Mouse (Mus musculus) right cerebral cortex, postnatal 4 days (tissue): ENCODE results near the gene Elovl5.

Experiments
- DNase-seq: peaks from one replicate; pipeline ENCODE4 v3.0.0-alpha.2; 2022

The Elovl5 gene

DNA sequence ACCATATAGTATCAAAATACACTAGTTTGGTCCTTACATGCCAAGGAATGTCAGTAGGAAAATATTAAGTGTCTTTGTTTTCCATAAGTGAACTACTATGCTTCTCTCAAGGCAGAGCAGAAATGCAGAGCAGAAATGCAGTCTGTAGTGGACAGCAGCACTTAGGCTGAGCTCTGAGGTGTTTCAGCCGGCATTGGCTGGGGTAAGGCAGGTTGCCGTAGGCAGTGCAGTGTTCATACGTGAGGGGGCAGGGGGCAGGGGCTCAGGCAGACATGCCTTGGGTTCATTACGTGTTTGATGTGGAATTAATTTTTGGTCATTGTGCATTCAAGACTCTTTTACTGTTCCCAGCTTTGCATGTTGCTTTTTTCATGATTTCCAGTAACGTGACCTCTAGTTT is 12.1 kb downstream of the Elovl5 start:
- no peak for DNase-seq

DNA sequence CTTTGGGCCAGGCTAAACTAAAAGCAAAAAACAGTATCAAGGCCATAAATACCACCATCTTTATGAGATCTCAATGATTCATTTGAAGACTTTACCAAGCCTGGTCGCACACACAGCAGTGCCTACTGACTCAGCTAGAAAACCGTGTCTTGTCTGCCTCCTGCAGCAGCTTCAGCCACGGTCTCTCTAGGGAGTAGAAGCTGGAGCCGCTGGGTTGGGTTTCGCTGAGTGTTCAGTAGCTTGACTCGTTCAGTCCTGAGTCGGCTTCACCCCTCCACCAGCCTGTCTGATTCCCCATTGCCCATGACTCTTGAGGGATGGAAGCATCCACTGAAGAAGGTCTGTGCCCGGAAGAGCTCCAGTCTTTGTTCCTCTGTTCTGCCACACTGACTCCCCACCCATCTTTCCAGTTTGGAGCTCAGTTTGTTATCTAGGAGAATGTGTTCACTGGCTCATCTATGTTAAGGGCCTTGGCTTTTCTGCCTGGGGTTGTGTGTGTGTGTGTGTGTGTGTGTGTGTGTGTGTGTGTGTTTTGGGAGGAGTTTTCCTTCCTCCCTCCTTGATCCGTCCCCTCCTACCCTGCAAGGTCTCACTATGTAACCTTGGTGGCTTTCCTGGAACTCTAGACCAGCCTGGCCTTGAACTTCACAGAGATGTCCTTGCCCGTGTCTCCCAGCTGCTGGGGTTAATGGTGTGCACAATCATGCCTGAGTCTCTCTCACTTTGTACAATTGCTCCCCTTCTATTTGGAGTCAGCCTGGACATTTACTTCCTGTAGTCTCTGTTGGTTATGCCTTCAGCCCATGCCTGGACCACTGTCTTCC is 13.1 kb downstream of the Elovl5 start:
- no peak for DNase-seq

DNA sequence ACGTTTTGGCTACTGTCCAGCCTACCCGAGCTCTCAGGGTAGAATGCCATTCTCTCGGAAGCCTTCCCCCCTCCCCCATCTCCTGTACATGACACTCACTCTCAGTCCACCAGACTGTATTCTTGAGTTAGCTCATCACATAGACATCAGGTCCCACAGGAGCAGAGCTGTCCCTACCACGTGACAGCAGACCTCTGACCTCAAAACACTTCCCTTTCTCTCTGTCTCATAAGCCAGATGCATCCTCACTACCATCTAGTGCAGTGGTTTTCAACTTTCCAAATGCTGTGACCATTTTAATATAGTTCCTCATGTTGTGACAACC is 13.7 kb downstream of the Elovl5 start:
- DNase-seq: no peak

DNA sequence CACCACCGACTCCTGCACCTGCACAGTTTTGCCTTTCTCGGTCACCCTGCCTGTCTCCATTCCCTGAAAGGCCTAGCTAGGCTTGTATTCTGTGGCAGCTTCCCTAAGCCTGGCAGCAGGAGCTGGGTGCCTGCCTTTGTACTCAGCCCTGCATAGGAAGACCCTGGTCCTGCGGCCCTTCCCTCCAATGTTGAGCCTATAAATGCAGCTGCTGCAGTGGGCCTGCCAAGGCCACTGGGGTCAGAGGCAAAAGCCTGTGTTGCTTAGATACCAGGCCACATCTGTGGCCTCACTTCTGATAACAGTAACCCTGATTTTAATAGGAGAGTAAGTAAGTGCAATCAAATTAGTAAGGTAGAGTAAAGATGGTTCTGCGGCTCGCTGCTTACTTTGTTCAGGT is 14.6 kb downstream of the Elovl5 start:
- no peak for DNase-seq

DNA sequence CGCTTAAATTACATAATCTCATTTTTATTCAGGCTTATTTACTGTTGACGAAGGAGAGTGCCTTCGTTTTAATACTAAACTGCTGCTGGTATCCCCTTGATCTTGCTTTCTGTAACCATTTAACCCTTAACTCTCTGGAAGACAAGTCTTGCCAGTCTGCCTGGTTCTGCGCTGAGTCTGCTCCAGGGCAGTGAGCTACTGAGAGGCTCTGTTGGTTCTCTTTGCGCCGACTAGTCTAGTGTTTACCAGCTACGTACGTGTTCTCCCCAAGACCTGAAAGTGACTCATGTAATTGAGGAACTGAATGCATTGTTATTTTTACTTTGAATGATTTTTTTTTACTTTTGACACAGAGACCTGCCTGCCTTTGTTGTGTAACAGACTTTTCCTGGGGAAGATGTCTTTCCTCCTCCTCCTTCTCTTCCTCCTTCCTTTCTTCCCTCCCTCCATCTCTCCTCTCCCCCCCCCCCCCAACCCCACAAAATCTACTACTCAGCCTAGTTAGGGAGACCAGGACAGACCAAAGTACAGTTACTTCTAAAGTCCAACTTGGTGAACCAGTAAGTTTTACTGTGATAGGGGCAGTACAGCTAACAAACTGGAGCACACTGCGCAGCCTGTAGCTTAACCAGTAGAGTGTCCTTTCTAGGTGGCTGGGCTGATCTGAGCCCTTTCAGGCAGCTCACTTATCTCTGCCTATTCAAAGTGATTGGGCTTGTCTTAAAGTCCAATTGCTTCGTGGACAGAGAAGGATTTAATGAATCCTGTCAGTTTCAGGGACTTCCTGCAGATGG is 18.9 kb downstream of the Elovl5 start:
- no peak for DNase-seq

DNA sequence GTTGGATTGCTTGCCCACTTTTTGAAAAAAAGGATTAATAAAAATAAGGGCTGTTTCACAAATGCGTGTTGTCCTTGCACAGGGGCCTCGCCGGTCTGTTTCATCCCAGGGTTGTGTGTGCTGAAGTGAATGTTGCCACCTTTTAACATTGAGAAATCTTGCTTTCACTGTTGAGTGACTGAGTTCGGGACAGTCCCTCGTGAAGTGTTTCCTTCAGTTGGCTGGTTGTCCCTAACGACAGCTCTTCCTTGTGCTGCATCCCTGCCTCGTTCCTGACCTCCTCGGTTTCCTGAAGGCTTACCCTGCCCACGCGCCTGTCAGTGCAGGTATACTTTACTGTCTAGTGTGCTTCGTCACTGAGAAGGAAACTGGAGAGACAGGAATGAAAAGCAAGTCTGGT is 20.7 kb downstream of the Elovl5 start:
- DNase-seq: no peak

DNA sequence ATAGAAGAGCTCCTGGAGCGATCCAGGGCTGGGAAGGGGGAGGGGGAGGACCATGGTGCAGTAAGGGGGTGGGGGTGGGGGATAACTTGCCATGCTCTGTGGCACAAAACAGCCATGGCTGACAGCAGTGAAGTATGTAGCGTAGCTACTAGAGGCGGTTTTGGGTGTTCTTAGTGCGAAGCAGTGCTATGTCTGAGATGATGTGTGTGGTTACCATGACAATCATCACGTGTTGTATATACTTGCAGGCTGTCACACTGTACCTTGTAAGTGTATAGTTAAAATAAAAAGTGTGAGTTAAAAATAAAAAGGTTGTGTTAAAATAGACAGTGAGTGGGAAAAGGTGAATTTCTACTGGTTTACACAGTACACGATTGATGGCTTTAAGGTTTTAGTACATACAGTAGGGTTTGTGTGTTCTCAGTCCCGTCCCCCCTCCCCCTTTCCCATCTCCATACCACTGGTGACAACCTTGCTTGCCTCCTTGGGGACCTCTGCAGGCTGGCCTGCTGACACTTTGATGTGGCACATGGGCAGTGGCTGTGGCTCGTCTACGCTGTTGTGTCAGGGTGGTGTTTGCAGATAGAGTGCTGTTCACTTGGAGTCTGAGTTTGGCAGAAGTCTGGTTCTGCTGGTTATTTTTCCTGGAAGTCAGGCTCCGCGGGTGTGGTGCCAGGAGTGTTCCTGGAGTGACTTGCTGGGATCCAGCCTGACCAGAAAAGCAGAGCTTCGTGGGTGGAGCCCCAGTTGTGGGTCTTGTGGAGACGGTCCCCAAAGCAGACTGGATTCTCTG is 21.8 kb downstream of the Elovl5 start:
- DNase-seq: peak; percentile 27

DNA sequence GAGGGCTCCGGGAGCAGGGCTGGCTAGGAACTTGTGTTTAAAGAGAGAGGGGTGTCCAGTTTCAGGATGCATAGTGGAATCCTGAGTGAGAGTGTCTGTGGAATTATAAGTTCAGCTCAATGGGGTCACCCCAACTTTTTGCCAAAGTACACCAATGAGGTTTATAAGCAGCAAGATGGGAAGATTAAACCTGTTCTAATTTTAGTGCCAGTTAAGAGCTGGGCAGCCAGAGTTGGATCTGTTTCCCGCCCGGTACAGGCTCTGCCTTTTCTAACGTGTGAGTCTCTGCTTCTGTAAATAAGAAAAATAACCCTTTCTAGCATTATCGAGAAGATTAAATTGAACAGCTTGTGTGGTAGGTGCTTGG is 22.4 kb downstream of the Elovl5 start:
- no peak for DNase-seq

DNA sequence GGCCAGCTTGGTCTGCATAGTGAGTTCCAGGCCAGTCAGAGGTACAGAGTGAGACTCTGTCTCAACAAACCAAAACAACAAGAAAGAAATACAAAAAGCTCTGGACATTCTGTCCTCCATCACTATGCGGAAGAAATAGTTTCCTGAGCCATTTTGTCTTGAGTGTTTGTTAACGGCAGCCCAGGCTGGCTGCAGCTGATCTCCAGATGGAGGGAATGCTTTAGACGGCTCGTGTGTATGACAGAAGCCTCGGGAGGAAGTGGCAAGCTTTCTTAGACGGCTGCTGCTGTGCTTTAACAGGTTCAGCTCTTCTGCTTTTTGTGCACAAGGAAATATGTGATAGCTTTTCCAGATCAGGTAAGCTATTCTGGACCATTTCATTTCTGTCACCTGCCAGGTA is 23.9 kb downstream of the Elovl5 start:
- no peak for DNase-seq

DNA sequence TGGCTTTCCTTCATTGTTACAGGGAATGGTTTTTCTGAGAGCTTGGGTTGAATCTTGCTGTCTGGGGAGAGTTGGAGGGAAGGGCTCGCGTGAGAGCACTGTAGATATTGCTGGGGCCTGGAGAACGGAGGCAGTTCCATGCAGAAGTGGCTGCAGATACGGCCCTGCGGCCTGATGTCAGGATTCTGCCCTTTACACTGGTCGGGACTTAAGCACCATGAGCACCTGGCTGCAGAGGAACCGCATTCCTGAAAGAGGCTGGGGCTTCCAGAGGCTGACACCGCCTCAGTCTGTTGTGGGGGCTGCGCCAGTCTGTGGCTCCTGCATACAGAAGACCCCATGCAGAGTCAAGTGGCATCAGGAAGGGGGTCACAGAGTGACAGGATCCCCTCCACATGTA is 24.7 kb downstream of the Elovl5 start:
- no peak for DNase-seq

DNA sequence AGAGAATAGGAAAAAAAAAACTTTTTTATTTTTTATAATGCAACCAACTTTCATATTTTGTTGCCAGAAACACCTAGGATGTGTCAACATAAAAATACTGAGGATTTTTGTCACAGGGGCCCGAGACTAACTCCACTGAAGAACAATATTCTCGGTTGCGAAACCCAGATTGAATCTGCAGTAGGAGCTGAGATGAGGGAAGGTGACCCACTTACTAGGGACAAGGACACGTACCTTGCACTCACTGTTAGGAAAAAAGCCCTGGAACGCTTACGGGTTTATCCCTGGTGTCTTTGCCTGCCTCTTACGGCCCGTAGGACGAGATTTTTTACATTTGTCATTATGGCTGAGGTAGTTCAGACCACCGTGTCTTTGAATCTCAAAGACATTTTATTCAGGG is 25.2 kb downstream of the Elovl5 start:
- DNase-seq: no peak

DNA sequence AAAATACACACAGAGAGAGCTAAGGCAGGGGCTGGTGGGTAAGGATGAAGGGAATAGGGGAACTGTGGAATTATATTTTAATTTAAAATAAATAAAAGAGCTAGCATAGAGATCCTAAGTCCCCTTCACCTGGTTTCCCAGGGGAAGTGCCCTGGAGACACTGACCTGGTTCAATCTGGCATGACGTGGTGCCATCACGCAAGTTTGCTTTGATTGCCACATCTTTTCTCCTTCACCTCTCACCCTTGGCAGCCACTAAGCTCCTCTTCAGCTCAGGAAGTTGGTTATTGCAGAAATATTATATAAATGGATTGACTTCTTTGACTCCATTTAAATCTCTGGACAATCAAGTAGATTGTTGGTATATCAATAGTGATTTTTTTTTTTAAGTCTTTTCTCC is 26.2 kb downstream of the Elovl5 start:
- DNase-seq: no peak

DNA sequence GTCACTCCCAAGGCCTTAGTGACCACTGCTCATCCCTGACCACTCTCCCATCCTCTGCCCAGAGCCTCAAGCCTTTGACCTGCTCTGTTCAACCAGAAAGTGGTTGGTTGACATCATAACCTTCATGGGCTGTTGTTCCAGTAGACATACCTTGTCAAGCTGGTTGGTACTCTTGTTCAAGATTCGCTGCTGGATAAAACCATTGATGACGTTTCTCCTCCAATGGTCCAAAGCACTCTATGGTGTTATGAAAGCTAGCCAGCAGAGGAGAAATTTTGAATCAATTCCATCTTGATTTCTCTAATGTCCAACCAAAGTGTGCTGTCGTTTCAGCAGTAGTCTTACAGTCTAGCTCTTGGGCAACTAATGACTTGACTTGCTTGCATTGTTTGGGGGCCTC is 27.0 kb downstream of the Elovl5 start:
- no peak for DNase-seq

DNA sequence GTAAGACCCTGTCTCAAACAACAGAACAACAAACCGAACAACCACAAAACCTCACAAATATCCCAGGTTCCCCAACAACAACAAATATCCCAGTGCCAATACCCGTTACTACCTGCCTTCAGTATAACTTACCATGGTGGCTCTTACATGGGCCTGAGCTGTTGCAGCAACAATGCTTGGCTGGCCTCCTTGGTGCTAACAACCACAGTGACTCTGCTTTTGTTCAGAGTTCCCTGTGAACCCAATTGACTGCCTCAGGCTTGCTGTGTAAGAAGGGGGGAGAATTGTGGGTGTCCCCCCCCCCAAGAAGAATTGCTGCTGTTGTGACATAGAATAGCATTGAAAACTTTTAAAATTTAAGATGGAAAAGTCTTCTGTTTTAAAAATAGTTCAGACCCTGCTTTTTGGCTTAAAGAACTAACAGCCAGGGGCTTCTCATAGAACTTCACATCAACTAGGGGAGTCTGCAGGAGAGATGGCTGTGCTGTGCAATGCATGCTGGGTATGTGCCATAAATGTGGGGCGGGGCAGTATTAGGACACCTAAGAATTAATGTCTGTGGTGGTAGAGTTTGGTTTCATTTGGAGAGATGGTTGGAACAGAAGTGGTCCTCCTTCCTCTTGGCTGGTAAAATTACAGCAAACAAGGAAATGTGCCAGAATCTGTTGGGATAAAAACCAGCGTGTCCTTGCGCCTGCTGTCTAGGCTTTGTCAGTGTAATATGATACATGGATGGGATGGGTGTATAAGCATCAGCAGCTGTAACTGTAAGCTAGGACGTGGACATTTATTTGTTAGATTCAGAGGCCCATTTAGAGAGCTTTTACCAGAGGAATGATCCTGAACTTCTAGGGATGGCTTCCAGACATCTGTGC is 28.9 kb downstream of the Elovl5 start:
- no peak for DNase-seq

DNA sequence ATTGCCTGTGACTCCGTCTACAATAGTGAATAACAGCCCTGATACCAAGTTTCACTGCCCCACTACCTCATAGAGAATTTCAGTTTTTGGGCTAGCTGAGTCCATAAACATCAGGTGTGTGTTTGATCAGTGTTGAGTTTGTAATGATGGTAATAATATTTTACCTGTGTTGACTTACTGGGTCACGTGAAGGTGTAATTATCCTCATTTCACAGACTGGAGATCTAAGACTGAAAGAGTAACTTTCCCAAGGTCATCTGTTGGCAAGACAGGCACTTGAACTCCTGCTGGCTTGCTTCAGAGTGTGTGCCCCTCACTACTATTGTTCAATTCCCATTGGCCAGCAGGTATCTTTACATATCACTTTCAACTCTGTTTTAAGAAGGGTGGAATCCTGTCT is 31.1 kb downstream of the Elovl5 start:
- no peak for DNase-seq

DNA sequence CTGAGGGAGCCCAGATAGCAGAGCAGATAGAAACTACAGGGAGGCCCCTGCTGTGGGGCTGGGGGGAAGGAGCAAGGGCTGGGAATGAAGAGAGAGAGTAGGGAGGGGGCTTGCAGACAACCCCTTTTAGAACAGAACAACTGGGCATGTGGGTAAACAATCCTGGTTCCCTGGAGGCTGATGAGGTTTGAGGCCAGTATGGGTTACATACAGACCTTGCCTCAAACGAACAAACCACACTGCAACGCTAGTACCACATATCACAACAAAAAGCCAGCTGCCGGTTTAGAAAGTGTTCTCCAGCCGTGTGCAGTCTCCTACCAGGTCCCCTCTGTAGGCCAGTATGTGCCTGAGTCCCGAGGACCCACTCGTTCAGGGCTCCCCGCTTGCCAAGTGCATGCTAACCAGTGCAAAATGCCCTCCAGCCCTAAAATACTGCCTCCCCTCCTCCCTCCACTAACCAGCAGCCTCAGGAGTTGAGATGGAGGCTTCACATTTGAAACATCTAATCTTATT is 32.6 kb downstream of the Elovl5 start:
- DNase-seq: no peak

DNA sequence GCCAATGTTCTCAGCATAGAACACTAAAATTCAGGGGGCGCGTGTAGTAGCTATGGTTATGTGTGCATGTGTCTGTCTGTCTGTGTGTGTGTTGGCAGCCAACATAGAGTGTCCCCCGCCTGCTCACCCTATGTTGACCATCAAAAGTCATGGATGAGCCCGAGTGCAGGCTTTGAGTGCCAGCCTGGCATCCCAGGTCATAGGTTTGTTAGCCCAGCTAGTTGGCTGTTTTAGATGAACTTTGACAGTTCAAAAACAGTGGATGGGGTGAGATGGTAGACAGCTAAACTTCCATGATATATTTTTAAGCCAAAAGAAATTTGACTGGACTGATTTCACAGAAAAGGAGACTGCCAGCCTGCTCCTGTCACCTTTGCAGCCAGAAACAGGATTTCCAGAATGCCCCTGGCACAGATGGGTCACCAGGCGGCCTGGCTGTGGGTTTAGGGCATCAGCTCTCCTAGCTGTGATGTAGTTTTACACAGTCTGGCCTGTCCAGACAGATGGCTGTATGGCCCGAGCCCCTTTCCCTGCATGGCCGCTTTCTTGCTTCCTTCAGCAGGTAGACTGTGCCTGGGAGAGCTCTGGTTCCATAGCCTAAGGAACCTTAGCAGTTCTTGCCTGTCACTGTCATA is 33.8 kb downstream of the Elovl5 start:
- no peak for DNase-seq

DNA sequence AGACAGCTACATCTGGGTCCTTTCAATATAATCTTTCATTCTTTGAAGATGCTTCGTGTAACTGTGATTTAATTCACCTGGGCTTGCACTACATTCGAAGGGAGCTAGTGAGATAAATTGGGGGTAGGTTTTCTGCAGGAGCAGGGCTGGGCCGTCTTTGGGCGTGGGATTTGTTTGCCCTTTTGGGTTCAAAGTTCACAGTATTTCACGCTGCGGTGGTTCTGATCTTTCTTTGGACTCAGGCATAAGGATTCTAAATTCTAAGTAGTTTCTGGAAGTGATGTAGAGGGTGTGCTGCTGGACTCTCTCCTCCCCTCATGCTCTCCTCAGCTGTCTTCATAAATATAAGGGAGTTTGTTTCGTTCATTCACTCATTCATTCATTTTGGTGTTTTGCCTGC is 34.8 kb downstream of the Elovl5 start:
- DNase-seq: no peak

DNA sequence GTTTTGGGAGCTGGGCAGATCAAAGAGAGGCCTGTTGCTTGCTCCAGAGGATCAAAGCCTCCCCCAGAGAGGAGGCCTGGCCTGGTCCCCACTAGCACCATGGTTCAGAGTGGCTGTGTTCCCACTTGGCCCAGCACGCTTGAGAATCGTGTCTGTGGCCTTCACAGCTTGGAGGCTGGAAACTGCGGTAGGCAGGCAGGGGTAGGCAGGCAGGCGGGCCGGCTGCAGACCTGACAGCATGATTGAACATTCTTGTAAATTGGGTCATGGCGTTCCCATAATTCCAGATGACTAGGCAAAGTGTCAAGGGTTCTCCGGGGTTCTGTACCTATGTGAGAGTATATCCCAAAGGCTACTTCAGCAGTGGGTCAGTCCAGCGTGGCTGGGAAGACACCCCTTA is 35.9 kb downstream of the Elovl5 start:
- DNase-seq: no peak

DNA sequence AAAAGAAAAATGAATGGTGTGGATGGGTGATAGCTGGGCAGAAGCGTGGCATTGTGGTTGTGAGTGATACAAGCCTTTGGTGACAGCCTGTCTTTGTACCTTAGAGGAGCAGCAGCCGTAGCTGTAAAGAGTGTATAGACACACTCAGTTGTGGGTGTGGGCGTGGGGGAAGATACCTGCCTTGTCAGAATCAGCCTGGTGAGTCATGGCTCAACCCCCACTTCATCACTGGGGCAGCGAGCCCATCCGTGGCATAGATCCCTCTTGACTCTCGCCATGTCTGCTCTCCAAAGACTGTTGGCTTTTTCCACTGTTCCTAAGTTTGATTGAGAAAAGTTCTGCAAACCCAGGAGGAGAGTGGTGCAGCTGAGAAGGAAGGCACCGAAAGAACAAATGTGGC is 37.3 kb downstream of the Elovl5 start:
- no peak for DNase-seq

DNA sequence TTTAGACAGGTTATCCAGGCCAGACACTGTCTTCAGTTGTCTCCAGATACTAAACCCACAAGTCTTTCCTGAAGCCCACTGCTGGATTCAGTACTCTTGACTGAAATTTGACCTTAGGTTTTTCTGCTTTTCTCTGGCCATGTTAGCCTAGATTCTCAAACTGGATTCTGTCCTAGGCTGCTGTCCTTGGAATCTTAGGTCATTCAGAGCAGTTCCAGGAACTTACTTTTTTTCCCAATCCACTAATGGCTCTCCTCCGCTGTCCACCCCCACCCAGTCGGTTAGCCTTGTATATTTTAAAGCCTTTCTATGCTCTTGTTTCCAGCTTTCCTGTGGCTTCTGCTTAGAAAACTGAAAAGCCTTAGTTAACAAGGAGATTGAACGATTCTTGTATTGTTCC is 37.8 kb downstream of the Elovl5 start:
- DNase-seq: no peak

DNA sequence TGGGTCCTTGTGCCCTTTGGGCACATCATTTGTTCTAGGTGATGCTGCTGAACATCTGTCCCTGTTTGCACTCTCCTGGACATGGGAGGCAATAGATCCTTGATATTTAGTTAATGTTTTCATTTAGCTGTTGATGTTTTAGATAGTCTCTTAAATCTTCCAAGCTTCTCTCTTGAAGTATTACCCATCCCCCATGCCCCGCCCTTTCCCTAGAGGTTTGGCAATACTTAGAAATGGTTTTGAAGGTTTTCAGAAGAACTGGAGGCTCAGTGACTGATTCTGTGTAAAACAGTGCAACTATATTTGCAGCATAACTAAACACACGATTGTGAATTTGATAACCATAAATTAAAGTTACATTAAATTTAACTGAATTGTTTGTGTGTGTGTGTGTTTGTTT is 38.3 kb downstream of the Elovl5 start:
- no peak for DNase-seq
